Mouse (Mus musculus): Measurements from ENCODE around the gene Sorcs3.

Gene Sorcs3

DNA sequence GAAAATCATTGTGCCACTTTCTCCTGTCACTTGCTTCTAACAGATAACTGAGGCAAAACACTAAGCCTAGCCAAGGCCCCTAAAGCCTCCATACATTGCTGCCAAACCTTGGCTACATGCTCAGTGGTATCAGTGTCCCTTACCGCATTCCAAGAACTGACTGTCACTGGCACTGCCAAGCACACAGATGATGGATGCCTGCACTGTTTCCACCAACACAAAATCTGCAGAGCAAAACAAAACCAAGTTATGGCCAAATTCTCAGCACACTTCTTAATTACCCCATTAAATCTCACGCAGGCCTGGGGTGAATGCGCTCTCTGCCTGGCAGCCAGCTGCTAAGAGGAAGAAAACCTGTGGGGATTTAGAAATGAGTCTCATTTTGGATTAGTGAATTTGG is 628.5 kb downstream of the Sorcs3 start:
- no peak for DNase-seq (ENCODE audit: low spot score in 2 of 2)

GRCm38 (mm10) chr19:48839418-48839817 is 633.6 kb downstream of the Sorcs3 start:
- DNase-seq (ENCODE audit: low spot score in 2 of 2), result no peak

DNA sequence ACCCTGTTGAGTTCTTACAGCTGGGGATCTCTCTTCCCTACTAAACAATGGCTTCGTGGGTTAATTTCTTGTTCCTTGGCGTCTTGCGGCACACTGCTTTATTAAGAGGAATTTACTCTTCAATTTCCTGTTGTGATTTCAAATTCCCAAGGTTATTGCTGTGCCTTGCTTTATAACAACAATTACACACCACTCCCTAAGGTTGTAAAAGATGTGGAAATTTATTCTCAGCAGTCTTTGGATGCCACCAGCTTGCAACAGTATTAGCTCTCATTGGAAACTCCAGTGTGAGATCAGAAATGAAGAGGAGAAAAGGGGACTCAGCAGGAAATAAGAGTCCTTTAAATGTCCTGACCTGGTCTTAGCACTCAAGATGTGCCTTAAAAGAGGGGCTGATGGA is 641.9 kb downstream of the Sorcs3 start:
- DNase-seq (ENCODE audit: low spot score in 2 of 2), result no peak

DNA sequence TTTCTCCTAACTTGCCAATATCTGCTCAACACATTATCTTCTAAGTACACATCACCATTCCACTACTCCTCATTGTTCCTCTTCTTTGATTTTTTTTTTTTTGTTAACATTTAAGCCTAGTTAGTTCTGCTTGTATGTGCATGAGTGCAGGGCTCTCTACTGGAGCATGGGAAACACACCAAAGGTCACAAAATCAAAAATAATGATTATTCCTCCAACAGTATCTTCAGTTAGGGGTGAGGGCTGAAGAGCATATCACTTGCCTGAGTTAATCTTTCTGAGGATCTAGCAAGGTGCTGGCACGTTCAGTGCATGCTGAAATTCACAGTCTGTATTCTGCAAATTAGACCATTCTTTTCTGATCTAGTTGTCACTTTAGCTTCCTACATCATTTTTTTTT is 644.6 kb downstream of the Sorcs3 start:
- no peak for DNase-seq (ENCODE audit: low spot score in 2 of 2)

Data from spleen, postnatal 14 days (tissue).